16 mouse cellular contexts compared by ENCODE assay signal in the genomic region with DNA sequence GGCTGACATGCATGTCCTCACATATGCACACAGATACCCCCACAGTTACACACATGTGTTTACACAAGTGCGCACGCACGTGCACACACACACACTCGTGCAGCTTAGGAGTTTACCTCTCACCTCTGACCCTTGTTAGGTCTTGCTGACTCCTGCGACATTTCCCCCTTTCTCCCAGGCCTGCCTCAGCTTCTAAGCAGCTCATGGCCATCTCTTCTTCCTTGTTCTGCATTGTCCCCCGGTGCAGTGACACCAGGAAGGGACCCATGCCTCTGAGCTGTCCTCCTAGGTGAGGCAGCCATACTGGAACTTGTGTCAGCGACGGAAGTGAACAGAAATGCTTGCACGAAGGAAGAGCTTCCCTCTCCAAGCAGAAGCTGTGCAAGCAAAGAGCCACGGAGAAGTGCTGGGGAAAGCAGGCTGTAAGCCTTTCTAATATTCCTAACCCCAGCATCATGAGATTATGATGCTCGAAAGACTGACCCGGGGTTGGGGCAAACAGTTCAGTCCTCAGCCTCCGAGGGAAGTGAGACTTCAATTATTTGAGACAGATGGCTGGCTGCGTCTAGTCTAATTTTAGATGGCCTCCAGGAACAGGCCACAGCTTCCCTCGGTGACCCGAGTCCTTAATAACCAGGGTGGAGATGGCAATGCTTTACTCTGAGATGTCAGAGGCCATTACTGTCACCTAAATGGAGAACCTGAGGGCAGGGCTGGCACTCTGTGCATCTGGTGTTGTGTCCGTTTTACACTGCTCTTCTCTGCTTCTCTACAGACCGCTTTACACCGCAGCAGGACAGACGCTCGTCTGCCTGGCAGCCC.
A peak's percentile ranks its signal among the peaks of the same experiment; 100 is the strongest.
DNase-seq lines count a peak whose midpoint lies in the region; ATAC-seq and TF ChIP-seq lines count a peak whose summit lies in the region.
"Had no signal": no experiment of that assay in that cellular context is flagged by ENCODE, and none has a peak within 500 bp of the region (broad histone marks: within the 10 kb centered on the region; RNA-seq: fewer than 3 reads in every experiment).

No protein-coding gene starts in this region.

- H3K9ac ChIP-seq in hindbrain, embryonic 11.5 days (ENCODE audit: low read depth, low read length) = no peak overlapping the region
- H3K9ac ChIP-seq in hindbrain, embryonic 12.5 days = no peak overlapping the region
- H3K9ac ChIP-seq: embryonic facial prominence, embryonic 13.5 days; hindbrain, embryonic 15.5 days; limb, embryonic 12.5 days; liver, postnatal 0 days; neural tube, embryonic 12.5 days had no signal

- H3K27ac ChIP-seq in cerebellum, adult 2 months (ENCODE audit: insufficient read depth, low read length) = no peak overlapping the region
- H3K27ac ChIP-seq in hindbrain, embryonic 11.5 days (ENCODE audit: low read depth, low read length) = peak overlapping the region; percentile 42; the same call in 1 of the 2 replicates
- no peak overlapping the region for H3K27ac ChIP-seq in hindbrain, embryonic 12.5 days
- no peak overlapping the region for H3K27ac ChIP-seq in embryonic facial prominence, embryonic 10.5 days (replicated peaks)
- H3K27ac ChIP-seq: embryonic facial prominence, embryonic 13.5 days; hindbrain, embryonic 15.5 days; limb, embryonic 12.5 days; neural tube, embryonic 12.5 days; stomach, postnatal 0 days had no signal

- H3K4me2 ChIP-seq in hindbrain, embryonic 11.5 days (replicated peaks; ENCODE audit: low read depth, low read length) = no peak overlapping the region
- no peak overlapping the region for H3K4me2 ChIP-seq in hindbrain, embryonic 12.5 days (replicated peaks)
- H3K4me2 ChIP-seq: embryonic facial prominence, embryonic 13.5 days; hindbrain, embryonic 15.5 days; limb, embryonic 12.5 days; neural tube, embryonic 12.5 days had no signal

- TF ChIP-seq POLR2A in cerebellum, adult 2 months (IDR thresholded peaks at IDR 0.05; ENCODE audit: borderline replicate concordance, insufficient read depth, low read length) = no peak

- no peak for TF ChIP-seq CTCF in cerebellum, adult 2 months (IDR thresholded peaks at IDR 0.05; ENCODE audit: borderline replicate concordance, insufficient read depth, low read depth, low read length)

- H3K9me3 ChIP-seq in hindbrain, embryonic 11.5 days (ENCODE audit: control insufficient read depth, low read length) = no peaks in the 10 kb centered on the region
- no peaks in the 10 kb centered on the region for H3K9me3 ChIP-seq in hindbrain, embryonic 12.5 days (replicated peaks)
- peaks cover 4% of the 10 kb centered on the region; the same call in 1 of the 2 replicates for H3K9me3 ChIP-seq in embryonic facial prominence, embryonic 10.5 days
- H3K9me3 ChIP-seq: embryonic facial prominence, embryonic 13.5 days; hindbrain, embryonic 15.5 days; limb, embryonic 12.5 days; neural tube, embryonic 12.5 days had no signal

- ATAC-seq in cerebellum, adult (ENCODE audit: insufficient number of reproducible peaks, low FRiP score, low TSS enrichment) = no peak
- no peak for ATAC-seq in hindbrain, embryonic 11.5 days (ENCODE audit: low FRiP score)
- ATAC-seq in hindbrain, embryonic 12.5 days (ENCODE audit: low FRiP score) = no peak
- ATAC-seq: liver, postnatal 0 days had no signal

- intact Hi-C loops in gastrocnemius, postnatal 36 days (cut with DNase I) = no loop called here

- peak; percentile 7 to 24 for DNase-seq in cerebellum, adult 2 months
- DNase-seq in hindbrain, embryonic 11.5 days (ENCODE audit: low spot score) = no peak
- peak; percentile 46 for DNase-seq in embryonic facial prominence, embryonic 10.5 days (ENCODE audit: low spot score)
- DNase-seq in retina, adult 2 months (ENCODE audit: low read depth, low spot score) = peak; percentile 25
- DNase-seq in spleen, adult 12 weeks (ENCODE audit: low spot score) = no peak
- DNase-seq in gastrocnemius, postnatal 36 days = no peak
- DNase-seq: kidney, adult 9 months; liver, postnatal 0 days; right cerebral cortex, postnatal 4 days had no signal

- 57% methylated on average over 21 of the region's 21 CpGs for WGBS in cerebellum, adult 2 months
- WGBS in hindbrain, embryonic 11.5 days = 71% methylated on average over 21 of the region's 21 CpGs
- 72% methylated on average over 21 of the region's 21 CpGs for WGBS in hindbrain, embryonic 12.5 days
- WGBS in embryonic facial prominence, embryonic 10.5 days = 50% methylated on average over 21 of the region's 21 CpGs

- no peak overlapping the region for H3K4me3 ChIP-seq in cerebellum, adult 2 months (replicated peaks; ENCODE audit: insufficient read depth, low read depth, low read length)
- H3K4me3 ChIP-seq in hindbrain, embryonic 11.5 days (ENCODE audit: low read depth, low read length) = no peak overlapping the region
- H3K4me3 ChIP-seq in hindbrain, embryonic 12.5 days = no peak overlapping the region
- H3K4me3 ChIP-seq in embryonic facial prominence, embryonic 10.5 days = no peak overlapping the region
- H3K4me3 ChIP-seq: embryonic facial prominence, embryonic 13.5 days; hindbrain, embryonic 15.5 days; limb, embryonic 12.5 days; neural tube, embryonic 12.5 days had no signal

- H3K4me1 ChIP-seq in cerebellum, adult 2 months (ENCODE audit: control insufficient read depth, insufficient read depth, low read length) = no peaks in the 10 kb centered on the region
- no peaks in the 10 kb centered on the region for H3K4me1 ChIP-seq in hindbrain, embryonic 11.5 days (replicated peaks; ENCODE audit: control insufficient read depth, insufficient read depth, low read length)
- peaks cover 12% of the 10 kb centered on the region for H3K4me1 ChIP-seq in hindbrain, embryonic 12.5 days
- peaks cover 28% of the 10 kb centered on the region for H3K4me1 ChIP-seq in embryonic facial prominence, embryonic 10.5 days

- H3K27me3 ChIP-seq in cerebellum, adult 2 months (ENCODE audit: control insufficient read depth, insufficient read depth, low read length) = no peaks in the 10 kb centered on the region
- no peaks in the 10 kb centered on the region for H3K27me3 ChIP-seq in hindbrain, embryonic 11.5 days (ENCODE audit: control insufficient read depth, insufficient read depth, low read length)
- H3K27me3 ChIP-seq in hindbrain, embryonic 12.5 days = no peaks in the 10 kb centered on the region
- no peaks in the 10 kb centered on the region for H3K27me3 ChIP-seq in embryonic facial prominence, embryonic 10.5 days (replicated peaks; ENCODE audit: low read depth, poor library complexity, severe bottlenecking)
- H3K27me3 ChIP-seq: embryonic facial prominence, embryonic 13.5 days; hindbrain, embryonic 15.5 days; limb, embryonic 12.5 days; neural tube, embryonic 12.5 days had no signal

- no peaks in the 10 kb centered on the region for H3K36me3 ChIP-seq in hindbrain, embryonic 11.5 days (ENCODE audit: control insufficient read depth, insufficient read depth, low read length)
- H3K36me3 ChIP-seq in hindbrain, embryonic 12.5 days = no peaks in the 10 kb centered on the region
- H3K36me3 ChIP-seq in embryonic facial prominence, embryonic 10.5 days (replicated peaks) = no peaks in the 10 kb centered on the region
- H3K36me3 ChIP-seq: embryonic facial prominence, embryonic 13.5 days; hindbrain, embryonic 15.5 days; limb, embryonic 12.5 days; neural tube, embryonic 12.5 days had no signal

Comparison
In these comparisons a context has a peak if more than half of its experiments do, and no peak if none do; other contexts are left out.
1. DNase-seq: peak in cerebellum, adult 2 months (2 of 2), embryonic facial prominence, embryonic 10.5 days (single experiment) and retina, adult 2 months (single experiment); none in hindbrain, embryonic 11.5 days (single experiment), spleen, adult 12 weeks (single experiment) and gastrocnemius, postnatal 36 days (0 of 2).